Mouse (Mus musculus) thymus, adult 18-20 months (tissue): ENCODE measurements around the gene Usp5.
A peak's percentile ranks its signal among the peaks of the same experiment; 100 is the strongest.
"Not testable (repeated sequence)": the region's sequence is repeated elsewhere in the genome, so short reads cannot be mapped to it uniquely, and the experiment has no call there.

Experiments used
- DNase-seq, 2 experiments: peaks; one replicate each; pipeline ENCODE4 v3.0.0; 2022; ENCODE audit warnings: mixed read lengths in 2 of 2

Usp5 gene

GRCm38 (mm10) chr6:124811403-124811665 is 17.9 kb downstream of the Usp5 start:
- DNase-seq: no peak

DNA sequence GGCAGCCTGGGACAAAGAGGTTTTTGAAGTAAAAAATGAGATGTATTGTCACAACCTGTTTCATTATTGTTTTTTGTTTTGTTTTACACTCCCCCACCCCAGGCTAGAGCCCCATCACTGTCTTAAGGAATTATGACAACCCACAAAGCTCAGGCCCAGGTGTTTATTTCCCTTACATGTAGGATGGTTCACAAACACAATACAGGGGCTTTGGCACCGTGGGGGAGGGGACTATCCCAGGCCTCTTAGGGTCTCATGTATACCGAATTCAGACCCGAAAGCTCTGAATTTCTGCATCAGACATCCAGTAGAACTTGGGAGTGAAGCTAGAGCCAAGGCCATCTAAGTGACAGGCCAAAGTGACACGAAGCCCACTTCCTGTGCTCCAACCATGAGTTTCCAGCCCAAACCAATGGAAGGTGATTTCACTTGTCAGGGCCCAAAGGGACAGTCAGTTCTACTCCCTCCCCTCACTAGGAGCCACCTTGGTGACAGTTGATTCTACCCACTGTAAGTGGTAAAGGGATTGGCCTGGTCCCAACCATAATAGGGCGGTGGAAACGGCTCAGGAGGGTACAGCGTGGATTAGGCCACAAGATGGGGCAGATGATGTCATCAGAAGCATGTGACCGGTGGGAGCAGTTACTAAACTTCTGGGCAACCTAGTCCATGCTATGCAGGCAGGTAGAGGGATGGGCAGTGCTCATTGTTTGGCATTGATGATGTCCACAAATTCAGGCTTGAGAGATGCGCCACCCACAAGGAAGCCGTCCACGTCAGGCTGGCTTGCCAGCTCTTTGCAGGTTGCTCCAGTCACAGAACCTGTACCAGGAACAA is 18.5 kb downstream of the Usp5 start:
- not testable (repeated sequence) for DNase-seq

DNA sequence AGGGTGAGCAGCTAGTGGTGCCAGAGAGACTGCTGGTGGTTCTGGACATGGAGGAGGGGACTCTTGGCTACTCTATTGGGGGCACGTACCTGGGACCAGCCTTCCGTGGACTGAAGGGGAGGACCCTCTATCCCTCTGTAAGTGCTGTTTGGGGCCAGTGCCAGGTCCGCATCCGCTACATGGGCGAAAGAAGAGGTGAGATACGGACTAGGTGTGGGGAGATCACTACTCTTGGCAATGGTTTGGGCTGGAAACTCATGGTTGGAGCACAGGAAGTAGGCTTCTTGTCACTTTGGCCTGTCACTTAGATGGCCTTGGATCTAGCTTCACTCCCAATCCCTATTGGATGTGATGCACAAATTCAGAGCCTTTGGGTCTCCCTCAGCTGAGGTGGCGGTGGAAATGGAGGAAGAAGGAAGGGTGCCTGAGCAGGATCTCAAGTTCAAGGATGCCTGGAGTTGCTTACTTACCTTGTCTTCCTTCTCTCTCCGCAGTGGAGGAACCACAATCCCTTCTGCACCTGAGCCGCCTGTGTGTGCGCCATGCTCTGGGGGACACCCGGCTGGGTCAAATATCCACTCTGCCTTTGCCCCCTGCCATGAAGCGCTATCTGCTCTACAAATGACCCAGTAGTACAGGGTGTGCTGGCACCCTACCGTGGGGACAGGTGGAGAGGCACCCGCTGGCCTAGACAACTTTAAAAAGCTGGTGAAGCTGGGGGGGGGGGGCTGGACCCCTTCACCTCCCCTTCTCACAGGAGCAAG is 19.3 kb downstream of the Usp5 start:
- DNase-seq: no peak

- DNase-seq: peak; percentile 55 to 63
Measured at GRCm38 (mm10) chr6:124809052-124809774, 20.1 kb downstream of the Usp5 start.

GRCm38 (mm10) chr6:124808358-124809012 is 20.8 kb downstream of the Usp5 start, which contains the start of gene Spsb2:
Gene Spsb2 (plus strand): TSS chr6:124808661.
- DNase-seq: peak in 1 of 2 experiments; percentile 33

GRCm38 (mm10) chr6:124807986-124808357 is 21.3 kb downstream of the Usp5 start:
- DNase-seq: no peak

- DNase-seq: no peak
Measured at GRCm38 (mm10) chr6:124807366-124807765, 21.9 kb downstream of the Usp5 start.

GRCm38 (mm10) chr6:124806446-124807140 is 22.7 kb downstream of the Usp5 start:
- DNase-seq: no peak

DNA sequence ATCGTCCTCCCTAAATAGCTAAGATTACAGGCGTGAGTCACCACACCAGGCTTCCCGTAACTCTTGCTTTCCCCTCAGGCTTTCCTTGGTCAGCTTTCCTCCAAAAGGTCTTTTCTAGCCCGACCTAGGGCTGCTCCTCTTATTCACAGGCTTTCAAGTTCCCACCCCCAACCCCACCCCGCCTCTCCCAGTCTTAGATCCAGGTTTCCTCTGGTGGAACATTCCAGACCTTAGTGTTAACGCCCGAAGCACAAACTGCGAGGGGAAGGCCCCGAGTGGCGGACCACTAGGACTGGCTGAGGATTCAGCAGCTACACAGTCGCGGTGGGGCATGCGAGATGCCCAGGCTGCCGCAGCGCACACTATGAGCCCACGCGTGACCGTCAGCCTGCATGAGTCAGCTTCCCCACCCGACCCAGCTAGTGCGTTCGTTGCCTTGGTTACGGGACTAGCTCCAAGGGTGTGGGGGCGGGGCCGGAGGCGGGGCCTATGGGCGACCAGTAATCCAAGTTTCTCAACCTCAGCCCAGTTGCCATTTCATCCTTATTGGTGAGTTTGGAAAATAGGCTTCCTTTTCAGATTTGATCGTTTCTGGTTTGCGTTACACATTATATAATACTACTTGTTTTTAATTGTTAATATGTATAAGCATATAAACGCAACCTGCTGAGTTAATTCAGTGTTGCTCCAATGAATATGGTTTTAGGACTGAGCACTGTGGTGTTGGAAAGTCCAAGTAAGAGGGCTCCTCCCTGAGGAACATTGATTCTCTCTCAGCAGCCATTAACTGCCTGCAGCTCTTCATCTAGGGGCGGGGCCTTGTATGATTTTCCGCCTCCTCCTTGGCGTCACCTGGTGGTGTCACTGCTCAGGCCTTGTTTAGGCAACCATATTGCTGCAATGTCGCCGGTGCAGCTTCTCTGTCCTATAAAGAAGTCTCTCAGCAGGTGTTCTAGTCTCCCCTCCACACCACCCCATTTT is 23.7 kb downstream of the Usp5 start:
- DNase-seq: peak; percentile 55 to 71

- no peak for DNase-seq
Measured at GRCm38 (mm10) chr6:124804341-124804740, 24.9 kb downstream of the Usp5 start.

- not testable (repeated sequence) for DNase-seq
Measured at GRCm38 (mm10) chr6:124803691-124804090, 25.6 kb downstream of the Usp5 start.

- no peak for DNase-seq
Measured at GRCm38 (mm10) chr6:124803061-124803460, 26.2 kb downstream of the Usp5 start.

DNA sequence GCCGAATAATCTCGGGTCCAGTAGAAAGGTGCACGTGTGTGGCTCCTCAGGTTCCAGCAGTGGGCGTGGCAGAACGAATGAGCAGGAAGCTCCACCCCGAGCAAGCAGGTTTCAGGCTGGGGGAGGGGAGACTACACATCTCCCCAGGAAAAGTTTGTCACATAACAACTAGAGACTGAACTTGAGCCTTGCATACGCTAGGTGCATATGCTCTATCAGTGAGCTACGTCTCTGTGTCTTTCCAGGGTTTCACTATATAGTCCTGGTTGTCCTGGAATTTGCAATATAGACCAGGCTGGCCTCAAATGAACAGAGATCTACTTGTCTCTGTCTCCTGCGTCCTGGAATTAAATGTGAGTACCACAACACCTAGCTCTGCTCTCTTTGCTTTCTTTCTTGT is 26.9 kb downstream of the Usp5 start:
- not testable (repeated sequence) for DNase-seq

GRCm38 (mm10) chr6:124796200-124796599 is 33.1 kb downstream of the Usp5 start:
- DNase-seq: no peak

- DNase-seq: no peak
Measured at GRCm38 (mm10) chr6:124795781-124796180, 33.5 kb downstream of the Usp5 start.

- DNase-seq: no peak
Measured at GRCm38 (mm10) chr6:124791911-124792310, 37.4 kb downstream of the Usp5 start.

DNA sequence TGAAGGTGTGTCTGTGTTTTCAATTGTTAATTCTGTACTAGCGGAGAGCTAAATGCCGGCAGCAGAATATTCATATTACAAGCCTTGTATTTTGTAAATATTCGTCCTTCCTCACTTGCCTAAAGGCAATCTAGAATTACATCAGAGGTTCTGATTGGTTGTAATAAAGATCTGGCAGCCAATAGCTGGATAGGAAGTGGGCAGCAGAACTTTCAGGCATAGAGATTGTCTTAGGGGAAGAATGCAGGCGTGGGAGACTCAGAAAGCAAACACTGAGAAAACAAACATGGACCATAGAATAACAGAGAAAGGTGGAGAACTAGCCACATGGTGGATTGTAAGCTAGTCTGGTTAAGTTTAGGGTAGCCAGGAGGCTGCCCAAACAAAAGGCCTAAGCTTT is 39.2 kb downstream of the Usp5 start:
- no peak for DNase-seq

DNA sequence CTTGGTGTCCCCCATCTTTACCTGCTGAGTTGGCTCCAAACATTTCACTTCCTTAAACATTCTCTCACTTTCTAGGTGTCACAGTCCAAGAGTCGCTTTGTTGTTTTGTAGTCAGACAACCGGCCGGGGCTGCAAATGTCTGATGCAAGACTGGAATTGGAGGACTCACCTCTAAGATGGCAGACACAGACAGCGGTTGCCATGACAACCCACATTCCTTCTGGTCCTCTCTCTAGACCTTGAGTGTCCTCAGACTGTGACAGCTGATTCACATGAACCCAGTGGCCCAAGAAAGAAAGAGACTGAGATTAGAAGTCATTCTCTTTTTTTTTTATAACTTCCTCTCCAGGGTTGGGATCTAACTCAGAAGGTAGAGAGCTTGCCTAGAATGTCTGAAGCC is 39.8 kb downstream of the Usp5 start:
- DNase-seq: no peak

GRCm38 (mm10) chr6:124787722-124788121 is 41.6 kb downstream of the Usp5 start:
- DNase-seq: no peak

- no peak for DNase-seq
Measured at GRCm38 (mm10) chr6:124786756-124787420, 42.4 kb downstream of the Usp5 start.

GRCm38 (mm10) chr6:124782436-124782835 is 46.8 kb downstream of the Usp5 start:
- DNase-seq: peak; percentile 52 to 56
